Mouse (Mus musculus) lung, adult 2 months (tissue): ENCODE measurements around the gene Epor.

Experiments used
- CTCF ChIP-seq: fragments of 200-500 bp; IDR thresholded peaks from 2 replicates; pipeline ENCODE4 v1.5.1; 2011; ENCODE audit warnings: mild to moderate bottlenecking, low read length, control low read depth; ENCODE audit not compliant: insufficient read depth
- POLR2A ChIP-seq: fragments of 200-500 bp; IDR thresholded peaks from 2 replicates; pipeline ENCODE4 v1.6.1; 2011; ENCODE audit warnings: low read depth, mild to moderate bottlenecking, control low read depth, low read length, borderline replicate concordance; ENCODE audit errors: extremely low read depth

- TF ChIP-seq CTCF (no peak), POLR2A (no peak)
Measured at GRCm38 (mm10) chr9:21963417-21963816, at the start of gene Epor.
